21 mouse cellular contexts compared by ENCODE assay signal in the genomic region with DNA sequence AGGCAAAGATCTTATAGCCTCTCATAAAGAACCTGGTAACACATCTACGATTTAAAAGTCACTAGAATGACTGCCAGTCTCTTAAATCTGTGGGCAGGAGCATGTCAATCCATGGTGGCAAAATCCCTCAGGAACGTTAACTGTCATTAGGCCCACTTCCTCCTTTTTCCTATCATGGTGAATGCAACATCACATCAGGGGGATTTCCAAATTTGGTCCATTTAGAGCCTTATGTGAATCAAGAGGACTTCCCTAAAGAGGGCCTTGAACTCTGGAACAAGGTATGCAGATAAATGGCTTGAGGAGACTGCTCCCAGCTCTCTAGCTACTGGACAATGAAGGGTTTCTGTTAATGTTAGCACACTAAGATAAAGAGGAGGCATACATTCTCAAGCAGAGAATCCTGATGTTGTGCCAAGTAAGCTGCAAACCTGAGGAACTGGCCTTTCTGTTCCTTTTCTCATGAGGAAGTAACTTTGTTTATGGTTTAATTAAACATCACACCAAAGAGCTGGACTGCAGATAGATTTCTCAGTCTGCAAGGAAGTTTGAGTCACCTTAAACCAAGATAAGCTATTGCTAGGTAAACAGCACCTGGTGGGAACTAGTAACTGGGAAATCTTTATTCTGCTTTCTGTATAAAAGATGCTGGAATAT. TPM values are rescaled to one million over a fixed set of nuclear protein-coding genes. Genes with fewer than 3 reads are reported as not detected.
DNase-seq lines count a peak whose midpoint lies in the region; ATAC-seq lines count a peak whose summit lies in the region.
"Had no signal": no experiment of that assay in that cellular context is flagged by ENCODE, and none has a peak within 500 bp of the region (broad histone marks: within the 10 kb centered on the region; RNA-seq: fewer than 3 reads in every experiment).

No protein-coding gene starts in this region.

- no peaks in the 10 kb centered on the region for H3K36me3 ChIP-seq in lung, embryonic 15.5 days
- no peaks in the 10 kb centered on the region for H3K36me3 ChIP-seq in midbrain, embryonic 14.5 days (ENCODE audit: control insufficient read depth, insufficient read depth, low read length)
- H3K36me3 ChIP-seq: heart, embryonic 10.5 days; limb, embryonic 15.5 days; midbrain, embryonic 10.5 days had no signal

- no peak overlapping the region for H3K4me3 ChIP-seq in lung, embryonic 15.5 days
- no peak overlapping the region for H3K4me3 ChIP-seq in midbrain, embryonic 14.5 days (replicated peaks; ENCODE audit: low read depth, low read length)
- H3K4me3 ChIP-seq: forebrain, embryonic 13.5 days; heart, embryonic 10.5 days; limb, embryonic 15.5 days; midbrain, embryonic 10.5 days had no signal

- ATAC-seq in lung, embryonic 15.5 days (ENCODE audit: borderline replicate concordance, extremely low read depth, low FRiP score, low TSS enrichment), result no peak
- ATAC-seq in granulocyte monocyte progenitor cell, adult 5-6 weeks (replicated peaks; ENCODE audit: poor library complexity, severe bottlenecking), result peak; percentile 89
- no peak for ATAC-seq in midbrain, embryonic 14.5 days (ENCODE audit: low FRiP score, low TSS enrichment)
- ATAC-seq: forebrain, embryonic 13.5 days; hindbrain, embryonic 16.5 days had no signal

- H3K27me3 ChIP-seq in lung, embryonic 15.5 days, result no peaks in the 10 kb centered on the region
- no peaks in the 10 kb centered on the region for H3K27me3 ChIP-seq in midbrain, embryonic 14.5 days (ENCODE audit: control insufficient read depth, insufficient read depth, low read length)
- H3K27me3 ChIP-seq: forebrain, embryonic 13.5 days; limb, embryonic 15.5 days had no signal

- WGBS in lung, embryonic 15.5 days, result 72% methylated on average over 2 of the region's 2 CpGs
- WGBS in midbrain, embryonic 14.5 days, result 91% methylated on average over 2 of the region's 2 CpGs

- no peak for DNase-seq in lung, postnatal 4 days
- DNase-seq in monocyte, adult 2 months (ENCODE audit: low read depth in 1 of 2, low spot score in 2 of 2), result peak; percentile 4
- no peak for DNase-seq in midbrain, embryonic 14.5 days
- no peak for DNase-seq in testis, postnatal 10 days (ENCODE audit: low spot score)
- no peak for DNase-seq in layer of hippocampus, postnatal 14 days (ENCODE audit: low spot score in 2 of 2)
- DNase-seq: cerebellum, postnatal 10 days; gastrocnemius, postnatal 36 days; kidney, adult 8-10 months; kidney, postnatal 36 days; retina, postnatal 1 day; thymus, postnatal 36 days had no signal

- no peak overlapping the region for H3K4me2 ChIP-seq in lung, embryonic 15.5 days
- H3K4me2 ChIP-seq in midbrain, embryonic 14.5 days (ENCODE audit: low read length), result no peak overlapping the region
- H3K4me2 ChIP-seq: forebrain, embryonic 13.5 days; limb, embryonic 15.5 days had no signal

- H3K4me1 ChIP-seq in lung, embryonic 15.5 days, result no peaks in the 10 kb centered on the region
- no peaks in the 10 kb centered on the region for H3K4me1 ChIP-seq in midbrain, embryonic 14.5 days (ENCODE audit: control insufficient read depth, insufficient read depth, low read length)
- H3K4me1 ChIP-seq: forebrain, embryonic 13.5 days; heart, embryonic 10.5 days; limb, embryonic 15.5 days; midbrain, embryonic 10.5 days had no signal

- H3K27ac ChIP-seq in lung, embryonic 15.5 days, result peak overlapping the region; percentile 31; the same call in 1 of the 2 replicates
- no peak overlapping the region for H3K27ac ChIP-seq in midbrain, embryonic 14.5 days (replicated peaks; ENCODE audit: low read depth, low read length)
- H3K27ac ChIP-seq: forebrain, embryonic 13.5 days; heart, embryonic 10.5 days; limb, embryonic 15.5 days; midbrain, embryonic 10.5 days had no signal

- H3K9me3 ChIP-seq in lung, embryonic 15.5 days, result no peaks in the 10 kb centered on the region
- H3K9me3 ChIP-seq in midbrain, embryonic 14.5 days (ENCODE audit: control insufficient read depth, low read length), result no peaks in the 10 kb centered on the region
- H3K9me3 ChIP-seq: forebrain, embryonic 13.5 days; heart, embryonic 10.5 days; limb, embryonic 15.5 days had no signal

- no peak overlapping the region for H3K9ac ChIP-seq in lung, embryonic 15.5 days
- H3K9ac ChIP-seq in midbrain, embryonic 14.5 days (replicated peaks; ENCODE audit: low read length), result no peak overlapping the region
- H3K9ac ChIP-seq: forebrain, embryonic 13.5 days; limb, embryonic 15.5 days had no signal

RNA-seq across cellular contexts. Expression of a gene that starts 20.5 kb away (rescaled TPM):
- 0.16 TPM in 1 of 2 replicates, not detected in the other for polyA plus RNA-seq in lung, embryonic 15.5 days (2015; fragmentation: Nextera tagmentation; extraction: Ambion mirVana)
- not detected in 2 replicates for total RNA-seq in granulocyte monocyte progenitor cell, adult 5-6 weeks (2014; fragmentation: Nextera tagmentation)
- total RNA-seq in granulocyte monocyte progenitor cell, adult 5-6 weeks (2017), result not detected in 2 replicates
- polyA plus RNA-seq in midbrain, embryonic 14.5 days (2014; fragmentation: Nextera tagmentation; extraction: Ambion mirVana), result not detected in 2 replicates
- total RNA-seq in layer of hippocampus, postnatal 14 days (2021), result not detected
- total RNA-seq: left cerebral cortex, postnatal 25 days; neutrophil, adult 5-6 weeks had no signal
- polyA plus RNA-seq: forebrain, embryonic 13.5 days; heart, embryonic 10.5 days; hindbrain, embryonic 16.5 days; midbrain, embryonic 10.5 days had no signal

RNA-seq across cellular contexts. Expression of a gene that starts 22.8 kb away (rescaled TPM):
- polyA plus RNA-seq in lung, embryonic 15.5 days (2015; fragmentation: Nextera tagmentation; extraction: Ambion mirVana), result 0.83 and 1.4 TPM in 2 replicates
- 231 and 260 TPM in 2 replicates for total RNA-seq in granulocyte monocyte progenitor cell, adult 5-6 weeks (2014; fragmentation: Nextera tagmentation)
- total RNA-seq in granulocyte monocyte progenitor cell, adult 5-6 weeks (2017), result 296 and 376 TPM in 2 replicates
- polyA plus RNA-seq in midbrain, embryonic 14.5 days (2014; fragmentation: Nextera tagmentation; extraction: Ambion mirVana), result 0.19 and 0.36 TPM in 2 replicates
- total RNA-seq in layer of hippocampus, postnatal 14 days (2021), result 1 to 10 TPM; 1.3 to 1.4 TPM
- total RNA-seq: gastrocnemius, postnatal 36 days had no signal

RNA-seq across cellular contexts. Expression of a gene that starts 26.3 kb away (rescaled TPM):
- 0.24 and 0.32 TPM in 2 replicates for polyA plus RNA-seq in lung, embryonic 15.5 days (2015; fragmentation: Nextera tagmentation; extraction: Ambion mirVana)
- total RNA-seq in granulocyte monocyte progenitor cell, adult 5-6 weeks (2014; fragmentation: Nextera tagmentation), result 4.2 and 4.6 TPM in 2 replicates
- total RNA-seq in granulocyte monocyte progenitor cell, adult 5-6 weeks (2017), result 9.5 and 14.1 TPM in 2 replicates
- polyA plus RNA-seq in midbrain, embryonic 14.5 days (2014; fragmentation: Nextera tagmentation; extraction: Ambion mirVana), result not detected in 2 replicates
- total RNA-seq in layer of hippocampus, postnatal 14 days (2021), result under 1 TPM in 1 of 2 experiments, not detected in 1; 0.23 TPM
- total RNA-seq: layer of hippocampus, postnatal 25 days; left cerebral cortex, postnatal 25 days had no signal
- polyA plus RNA-seq: forebrain, embryonic 13.5 days; heart, embryonic 10.5 days; hindbrain, embryonic 16.5 days; limb, embryonic 15.5 days; midbrain, embryonic 10.5 days had no signal

Comparison
In these comparisons a context has a peak if more than half of its experiments do, and no peak if none do; other contexts are left out.
1. DNase-seq: peak in monocyte, adult 2 months (2 of 2); none in lung, postnatal 4 days (0 of 2), midbrain, embryonic 14.5 days (single experiment), testis, postnatal 10 days (single experiment) and layer of hippocampus, postnatal 14 days (0 of 2).
2. RNA of a gene that starts 22.8 kb away (total RNA-seq): 231 to 376 TPM in granulocyte monocyte progenitor cell, adult 5-6 weeks; 1.3 to 1.4 TPM in layer of hippocampus, postnatal 14 days; every median in the first group is over 10 times any median in the second.
3. RNA of a gene that starts 26.3 kb away (total RNA-seq): 4.2 to 14.1 TPM in granulocyte monocyte progenitor cell, adult 5-6 weeks; 0.23 TPM in layer of hippocampus, postnatal 14 days; every median in the first group is over 4 times any median in the second.